Mouse (Mus musculus) adrenal gland, postnatal 4 days (tissue): Measurements from ENCODE around the gene Plekhn1. TPM values are rescaled to one million over a fixed set of nuclear protein-coding genes. Genes with fewer than 3 reads are reported as not detected.
A peak's percentile ranks its signal among the peaks of the same experiment; 100 is the strongest.

Experiments used
- DNase-seq, 2 experiments: peaks; one replicate each; pipeline ENCODE4 v3.0.0; 2021 to 2022; ENCODE audit warnings: low spot score in 2 of 2, mixed read lengths in 2 of 2
- total RNA-seq, 2 experiments: library from RNA; stranded (reverse); gene quantifications; 2 replicates each; pipeline ENCODE4 v1.2.3; 2021

The Plekhn1 gene
- total RNA-seq, 2 experiments from 2014 or later, result 26.9 to 27.8 TPM

DNA sequence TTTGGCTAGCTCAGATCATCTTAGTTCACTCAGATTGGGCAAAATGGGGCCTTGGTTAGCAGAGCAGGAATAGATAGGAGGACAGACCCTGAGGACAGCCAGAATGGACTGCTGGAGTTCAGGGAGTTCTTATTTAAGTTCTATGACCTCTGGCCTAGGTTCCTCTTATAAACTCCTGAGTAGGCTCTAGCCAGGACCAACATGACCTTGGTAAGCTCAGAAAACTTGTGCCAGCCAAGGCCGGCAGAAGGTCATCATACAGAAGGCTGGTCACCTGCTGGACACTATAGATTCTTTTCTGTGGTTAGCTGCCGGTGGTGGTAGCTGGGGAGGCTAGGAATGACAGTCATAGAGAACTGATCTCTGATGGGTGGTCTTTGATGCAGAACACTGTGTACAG is 18.5 kb downstream of the Plekhn1 start:
- no peak for DNase-seq

DNA sequence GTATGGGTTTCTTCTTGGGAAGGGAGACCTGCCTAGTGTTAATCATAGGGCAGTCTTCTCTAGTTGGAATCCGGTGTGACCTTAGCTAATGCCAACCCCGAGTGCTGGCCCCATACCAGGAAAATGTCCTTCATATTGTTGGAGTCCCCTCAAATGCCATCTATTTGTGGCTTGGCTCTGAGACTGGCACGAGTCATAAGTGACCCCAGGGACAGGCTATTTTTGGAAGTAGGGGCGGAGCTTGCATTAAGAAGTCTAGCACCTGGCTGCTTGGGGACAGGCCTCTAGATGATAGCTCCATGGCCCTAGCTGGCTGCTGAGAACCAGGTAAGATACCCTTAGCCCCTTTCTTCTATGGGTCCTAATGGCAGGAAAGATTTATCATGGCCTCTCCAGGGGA is 19.0 kb downstream of the Plekhn1 start, which contains the start of gene Perm1:
Perm1 (plus strand) TSS at position 220 of the 400 bp plus-strand sequence.
- DNase-seq, result peak in 1 of 2 experiments; percentile 57

DNA sequence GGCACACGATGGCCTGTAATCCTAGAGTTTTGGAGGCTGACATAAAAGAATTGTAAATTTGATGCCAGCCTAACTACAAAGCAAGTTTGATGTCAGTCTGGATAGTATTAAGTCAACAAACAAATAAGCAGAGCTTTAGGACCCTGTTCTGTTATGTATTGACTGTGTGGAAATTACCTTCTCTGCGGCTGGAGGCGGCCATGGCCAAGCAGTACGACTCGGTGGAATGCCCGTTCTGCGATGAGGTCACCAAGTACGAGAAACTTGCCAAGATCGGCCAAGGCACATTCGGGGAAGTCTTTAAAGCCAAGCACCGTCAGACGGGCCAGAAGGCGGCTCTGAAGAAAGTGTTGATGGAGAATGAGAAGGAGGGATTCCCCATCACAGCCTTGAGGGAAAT is 21.5 kb downstream of the Plekhn1 start:
- no peak for DNase-seq

DNA sequence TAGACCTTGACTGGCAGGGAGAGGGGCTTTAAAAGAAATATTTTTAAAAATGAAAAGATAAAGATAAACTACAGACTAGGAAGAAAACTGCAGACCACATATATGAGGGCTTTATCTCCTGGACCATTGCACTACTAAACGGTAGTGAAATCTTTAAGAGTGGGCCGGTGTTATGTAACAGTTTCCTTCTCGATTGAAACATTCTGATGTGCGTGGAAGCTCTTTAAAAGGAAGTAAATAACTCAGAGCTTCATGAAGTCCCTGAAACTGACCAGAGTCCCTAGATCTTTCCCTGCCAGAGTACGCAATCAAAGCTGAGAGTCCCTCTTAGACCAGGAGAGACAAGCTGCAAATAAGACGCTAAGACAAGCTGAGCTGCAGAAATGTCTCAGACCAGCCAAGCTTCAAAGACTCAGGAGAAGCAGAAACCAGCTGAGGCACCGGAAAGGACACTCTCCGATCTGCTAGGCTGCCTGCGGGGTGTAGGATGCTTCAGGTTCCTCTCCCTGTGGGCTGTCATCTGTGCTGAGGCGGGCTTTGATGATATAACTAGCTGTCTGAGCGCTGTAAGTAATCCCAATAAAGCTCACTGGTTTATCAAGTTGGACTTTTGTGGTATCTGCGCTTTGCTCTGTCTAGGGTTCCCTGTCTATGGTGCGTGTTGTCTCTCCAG is 24.6 kb downstream of the Plekhn1 start:
- DNase-seq, result no peak

DNA sequence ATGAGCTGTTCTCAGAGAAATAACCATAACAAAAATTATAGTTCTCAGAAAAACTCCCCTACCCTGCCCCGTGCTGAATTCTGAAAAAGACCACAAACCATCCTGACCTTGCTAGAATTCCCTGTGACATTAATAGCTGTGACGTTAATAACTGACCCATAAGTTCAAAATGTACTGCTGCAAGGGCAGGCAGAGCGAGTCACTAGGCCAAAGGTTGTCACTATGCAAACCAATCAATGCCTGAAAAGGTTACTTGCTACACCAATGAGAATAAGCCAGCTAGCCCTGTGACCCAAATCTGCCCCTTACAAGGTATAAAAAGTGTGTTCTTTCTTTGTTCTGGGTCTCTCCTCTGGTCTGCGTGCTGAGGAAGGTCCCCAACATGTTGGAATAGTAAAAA is 25.8 kb downstream of the Plekhn1 start:
- DNase-seq, result no peak

DNA sequence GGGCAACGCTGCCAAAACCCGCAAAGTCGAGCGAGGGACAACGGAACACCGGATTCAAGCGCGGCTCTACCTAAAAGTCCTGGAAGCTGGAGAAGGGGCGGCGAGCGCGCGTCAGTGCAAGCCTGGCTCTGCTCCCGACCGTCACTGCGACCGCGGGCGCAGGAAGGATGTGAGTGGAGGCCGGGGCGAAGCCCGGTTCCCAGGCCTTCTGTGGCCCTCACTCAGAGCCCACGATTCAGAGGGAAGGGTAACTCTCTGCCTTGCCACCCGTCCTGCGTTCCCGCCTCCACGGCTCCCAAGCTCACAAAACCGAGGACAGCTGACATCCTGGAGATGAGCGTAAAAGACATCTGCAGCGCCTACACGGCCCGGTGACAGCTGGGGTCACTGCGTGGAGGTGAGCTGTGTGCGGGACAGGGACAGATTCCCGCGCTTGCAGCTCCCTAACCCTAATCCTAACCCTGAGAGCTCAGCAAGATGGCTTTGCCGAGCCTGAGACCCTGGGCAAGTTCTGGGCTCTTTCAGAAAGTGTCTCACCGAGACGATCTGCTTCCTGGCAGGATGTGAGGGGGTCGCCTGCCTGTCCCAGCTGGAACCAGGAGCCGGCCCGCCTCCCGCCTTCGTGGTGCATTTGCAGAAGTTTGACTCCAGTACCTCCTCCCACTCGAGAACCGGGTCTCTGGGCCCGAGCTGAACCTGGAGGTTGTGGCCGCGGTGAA is 31.1 kb downstream of the Plekhn1 start:
- DNase-seq, result no peak

DNA sequence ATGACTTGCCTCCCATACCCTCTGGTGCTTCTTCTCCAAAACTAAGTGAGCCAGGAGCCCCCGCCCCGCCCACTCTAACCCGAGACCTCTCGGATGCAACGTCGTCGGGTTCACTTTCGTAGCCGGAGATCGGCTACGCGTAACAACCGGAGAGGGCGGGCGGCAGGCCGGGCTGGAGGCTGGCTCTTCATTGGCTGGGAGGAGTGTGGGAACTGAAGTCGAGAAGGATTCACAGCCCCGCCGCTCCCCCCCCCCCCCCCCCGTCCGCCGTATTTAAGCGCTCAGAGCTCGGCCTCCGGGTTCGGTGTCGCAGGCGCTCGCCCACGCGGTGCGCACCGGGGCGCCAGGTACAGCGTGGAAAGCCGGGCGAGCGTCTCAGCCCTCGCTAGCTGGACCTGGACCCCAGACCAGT is 31.6 kb downstream of the Plekhn1 start, which contains the start of gene AW011738:
AW011738 (plus strand) TSS at position 304 of the 412 bp plus-strand sequence.
- DNase-seq, result peak; percentile 31 to 41

DNA sequence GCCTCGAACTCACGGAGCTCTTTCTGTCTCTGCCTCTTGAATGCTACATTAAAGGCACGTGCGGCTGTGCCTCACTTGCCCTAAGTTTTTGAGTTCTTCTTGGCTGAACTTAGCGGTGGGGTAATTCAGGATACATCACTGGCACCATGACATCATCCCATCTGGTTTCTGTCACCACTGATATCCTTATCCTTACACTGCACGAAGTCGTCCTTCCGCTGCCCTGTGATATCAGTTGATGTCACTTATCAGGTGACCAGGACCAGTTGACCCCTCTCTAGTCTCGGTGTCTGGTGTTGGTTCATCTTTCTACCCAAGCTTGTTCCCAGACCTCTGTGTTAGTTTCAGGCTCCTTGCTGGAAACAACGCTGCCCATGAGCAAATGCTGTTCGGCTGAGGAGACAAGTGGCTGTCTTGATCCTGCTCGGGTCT is 32.2 kb downstream of the Plekhn1 start:
- no peak for DNase-seq

DNA sequence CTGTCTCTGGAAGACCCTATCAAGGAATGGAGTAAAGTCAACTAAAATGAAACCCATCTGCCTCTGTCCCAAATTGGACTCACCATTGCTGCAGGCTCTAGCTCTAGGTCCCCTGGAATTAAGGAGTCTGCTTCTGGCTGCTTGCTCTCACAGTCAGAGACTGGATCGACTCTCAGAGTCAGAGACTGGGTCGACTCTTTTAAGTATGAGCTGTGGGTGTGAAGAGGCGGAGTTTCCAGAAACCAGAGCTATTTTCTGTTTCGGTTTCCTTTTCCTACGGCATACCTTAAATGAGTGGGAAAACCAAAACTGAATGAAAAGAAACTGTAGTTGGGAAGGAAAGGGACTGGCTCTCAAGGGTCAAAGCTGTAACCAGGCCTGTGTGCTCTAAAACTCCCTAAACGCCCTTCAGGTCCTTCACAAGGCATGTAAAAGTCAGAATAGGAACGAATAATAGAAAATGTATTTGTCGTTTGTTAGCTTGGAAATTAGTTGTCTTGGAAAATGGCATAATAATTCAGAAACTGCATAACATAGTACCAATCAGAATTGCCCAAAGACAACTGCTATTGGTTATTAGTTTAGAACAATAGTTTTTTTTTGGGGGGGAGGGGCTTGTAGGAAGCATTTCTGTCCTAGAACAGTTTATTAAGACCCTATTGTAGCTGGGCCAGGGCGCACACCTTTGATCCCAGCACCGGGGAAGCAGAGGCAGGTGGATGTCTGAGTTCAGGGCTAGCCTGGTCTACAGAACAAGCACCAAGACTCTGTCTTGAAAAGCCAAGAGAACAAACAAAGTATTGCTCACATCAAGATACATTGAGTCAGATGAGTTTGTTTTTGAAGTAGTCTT is 33.8 kb downstream of the Plekhn1 start, which contains the start of gene Isg15:
Isg15 (minus strand) TSS at position 196 of the 853 bp plus-strand sequence.
- no peak for DNase-seq

DNA sequence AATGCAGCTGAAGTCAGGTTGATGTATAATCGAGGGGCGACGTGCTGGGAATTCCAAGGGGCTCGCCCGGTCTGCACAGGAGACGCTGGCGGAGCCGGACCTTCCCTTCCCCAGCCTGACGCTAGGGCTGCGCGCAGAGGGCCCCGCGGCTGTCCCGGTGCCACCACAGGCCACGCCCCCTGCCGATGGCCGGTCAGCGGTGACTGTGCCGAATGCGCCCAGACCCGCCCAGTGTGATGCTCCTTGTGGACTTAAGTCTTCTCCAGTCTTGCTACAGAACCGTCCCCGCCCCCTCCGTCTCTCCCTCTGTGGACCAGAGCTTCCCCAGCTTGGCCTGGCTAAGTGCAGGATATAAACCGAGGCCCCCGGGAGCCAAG is 36.8 kb downstream of the Plekhn1 start:
- DNase-seq, result peak; percentile 63 to 82

DNA sequence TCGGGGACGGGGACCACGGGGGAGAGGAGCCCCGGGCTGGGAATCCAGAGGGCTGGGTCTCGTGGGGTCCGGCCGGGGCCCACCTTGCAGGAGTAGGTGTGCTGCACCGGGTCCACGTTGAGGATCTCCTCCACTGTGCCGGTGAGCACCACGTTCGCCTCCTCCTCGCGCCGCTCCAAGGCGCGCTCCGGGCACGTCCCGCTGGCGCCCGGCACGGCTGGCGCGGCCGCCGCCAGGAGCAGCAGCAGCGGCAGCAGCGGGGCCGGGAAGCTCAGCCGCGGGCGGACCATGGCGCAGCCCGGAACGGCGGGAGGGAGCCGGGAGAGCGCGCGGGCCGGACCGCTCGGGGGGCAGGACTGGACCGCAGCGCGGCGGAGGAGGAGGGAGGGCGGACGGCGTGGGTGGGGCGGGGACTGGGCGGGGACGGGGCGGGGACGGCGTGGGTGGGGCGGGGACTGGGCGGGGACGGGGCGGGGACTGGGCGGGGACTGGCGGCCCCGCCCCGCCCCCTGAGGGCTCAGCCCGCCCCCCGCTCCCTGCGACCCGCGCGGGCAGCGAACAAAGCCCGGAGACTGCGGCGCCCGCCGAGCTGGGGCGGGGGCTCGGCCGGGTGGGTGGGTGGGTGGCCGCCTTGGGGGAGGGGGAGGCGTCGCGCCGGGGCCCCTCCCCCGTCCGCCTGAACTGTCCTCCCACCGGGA is 37.4 kb downstream of the Plekhn1 start, which contains the start of gene Agrn:
Agrn (minus strand) TSS at position 358 of the 698 bp plus-strand sequence.
- peak; percentile 41 to 52 for DNase-seq

DNA sequence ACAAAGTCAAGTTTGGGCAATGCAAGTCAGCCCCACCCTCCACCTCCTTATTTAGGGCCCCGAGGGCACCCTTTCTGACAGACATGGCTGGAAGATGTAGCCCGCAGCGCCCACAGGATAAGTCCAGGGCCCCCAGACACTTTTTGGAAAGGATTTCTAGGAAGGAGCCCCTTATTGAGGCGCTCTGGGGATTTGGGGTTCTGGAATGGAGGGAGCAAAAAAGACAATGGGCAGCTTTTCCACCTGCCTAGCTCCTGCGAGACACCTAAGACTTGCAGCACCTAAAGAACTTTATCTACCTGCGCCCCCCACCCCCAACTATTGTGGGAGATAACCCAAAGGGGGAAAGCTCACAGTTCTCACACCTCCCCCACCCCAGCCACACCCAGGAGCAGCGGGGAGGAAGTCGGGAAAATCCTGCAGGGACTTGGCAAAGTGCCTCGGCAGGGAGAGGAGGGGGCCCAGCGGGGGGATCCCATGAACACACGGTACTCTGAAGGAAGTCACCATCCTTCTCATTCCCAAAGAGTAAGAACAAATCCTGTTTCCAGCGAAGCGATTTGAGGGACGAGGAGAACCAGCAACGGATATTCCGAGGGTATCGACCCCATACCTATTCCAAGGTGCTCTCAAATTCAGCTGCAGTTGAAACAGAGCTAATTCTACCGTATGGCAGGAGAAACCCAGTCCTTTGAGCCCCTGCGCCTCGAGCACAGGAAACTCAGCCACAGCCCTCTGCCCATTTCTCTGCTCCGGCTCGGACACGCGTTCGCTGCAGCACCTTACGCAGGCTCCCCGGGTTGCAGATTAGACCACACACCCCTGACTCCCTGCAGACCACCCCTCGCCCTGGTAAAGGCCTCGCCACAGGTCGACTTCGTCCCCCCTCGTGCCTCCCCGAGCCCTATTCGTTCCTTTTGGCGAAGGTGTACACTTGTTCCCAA is 38.5 kb downstream of the Plekhn1 start:
- DNase-seq, result peak in 1 of 2 experiments; percentile 47

DNA sequence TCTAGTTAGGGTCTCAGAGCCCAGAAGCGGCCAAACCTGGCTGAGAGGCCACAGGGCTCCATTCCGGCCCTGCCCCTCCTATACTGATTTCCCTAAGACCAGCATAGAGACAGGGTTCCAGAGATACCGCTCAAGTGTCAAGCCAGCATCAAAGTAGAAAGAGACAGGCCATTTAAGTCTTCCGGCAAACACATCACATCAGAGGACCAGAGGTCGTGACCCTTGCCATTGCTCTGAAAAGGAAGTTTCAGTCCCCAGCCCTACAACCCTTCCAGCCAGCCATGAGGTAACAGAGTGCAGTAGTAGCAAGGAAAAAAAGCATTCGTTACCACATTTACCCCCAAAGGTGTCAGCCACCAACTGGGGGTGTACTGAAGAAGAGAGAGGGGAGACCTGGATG is 40.3 kb downstream of the Plekhn1 start:
- no peak for DNase-seq

DNA sequence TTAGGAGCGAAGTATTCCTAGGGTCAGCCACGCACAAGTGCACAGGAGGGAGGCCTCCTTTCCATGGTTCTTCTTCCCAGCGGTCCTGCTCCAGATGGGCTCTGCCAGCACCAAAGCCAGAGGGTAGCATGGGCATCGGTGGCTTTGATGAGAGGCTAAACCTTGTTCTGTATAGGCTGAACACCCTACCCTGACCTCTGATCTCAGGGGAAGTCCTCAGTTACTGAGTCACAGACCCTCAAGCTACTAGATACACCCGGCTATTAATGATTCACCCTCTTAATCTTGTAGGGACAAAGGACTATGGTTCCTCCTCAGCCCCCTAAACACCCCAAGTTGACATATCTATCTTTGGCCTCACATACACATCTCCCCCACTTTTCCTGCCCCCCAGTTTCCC is 40.8 kb downstream of the Plekhn1 start:
- no peak for DNase-seq

DNA sequence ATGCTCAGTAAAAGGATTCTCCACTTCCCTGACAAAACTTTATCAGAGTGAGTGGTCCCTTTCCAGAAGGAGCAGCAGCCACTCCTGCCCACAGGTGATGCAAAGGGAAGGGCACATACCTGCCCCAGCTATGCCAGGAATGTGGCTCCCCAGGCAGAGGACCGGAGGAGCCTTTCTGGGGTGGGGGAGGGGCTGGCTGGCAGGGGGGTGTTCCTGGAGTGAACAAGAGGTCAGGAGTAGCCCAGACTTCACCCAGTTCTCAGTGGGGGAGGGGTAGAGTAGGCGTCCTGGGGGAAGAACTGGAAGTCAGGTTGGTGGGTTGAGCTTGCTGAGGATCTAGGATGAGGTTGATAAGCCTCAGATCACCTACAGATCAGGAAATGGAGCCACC is 41.5 kb downstream of the Plekhn1 start:
- no peak for DNase-seq

DNA sequence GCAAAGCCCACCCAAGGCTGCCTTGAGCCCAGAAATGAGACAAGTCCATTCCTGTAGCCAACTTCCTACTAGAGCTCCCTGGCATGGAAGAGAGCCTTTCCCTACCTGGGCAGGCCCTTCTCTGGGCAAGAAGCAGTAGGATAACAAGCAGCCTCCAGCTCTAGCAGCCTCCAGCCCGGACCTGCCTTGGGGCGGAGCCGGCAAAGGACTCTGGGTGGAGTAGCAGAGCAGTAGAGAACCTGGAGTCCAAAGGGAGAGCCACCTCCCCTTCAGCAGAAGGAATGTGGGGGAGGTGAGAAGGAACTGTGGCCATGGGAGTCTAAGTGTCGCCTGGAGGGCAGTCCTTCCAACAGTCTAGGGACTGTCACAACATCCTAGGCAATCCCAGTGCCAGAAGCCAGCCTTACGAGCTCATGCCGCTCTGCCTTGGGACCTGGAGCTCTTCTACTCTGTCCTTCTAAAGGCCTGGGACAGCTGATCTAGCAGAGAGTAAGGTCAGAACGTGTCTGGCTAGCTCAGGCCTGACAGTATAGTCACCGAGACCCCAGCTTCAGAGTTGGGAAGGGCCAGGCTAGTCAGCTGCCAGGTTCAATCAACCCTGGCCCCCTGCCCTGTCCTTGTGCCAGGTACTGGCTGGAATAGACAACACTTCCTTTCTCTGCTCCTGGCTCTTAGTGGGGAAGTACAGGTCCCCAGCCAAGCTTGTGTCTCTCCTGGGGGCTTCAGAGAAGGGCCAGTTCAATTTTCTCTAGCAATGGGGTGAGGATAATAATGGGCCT is 42.0 kb downstream of the Plekhn1 start:
- DNase-seq, result no peak

DNA sequence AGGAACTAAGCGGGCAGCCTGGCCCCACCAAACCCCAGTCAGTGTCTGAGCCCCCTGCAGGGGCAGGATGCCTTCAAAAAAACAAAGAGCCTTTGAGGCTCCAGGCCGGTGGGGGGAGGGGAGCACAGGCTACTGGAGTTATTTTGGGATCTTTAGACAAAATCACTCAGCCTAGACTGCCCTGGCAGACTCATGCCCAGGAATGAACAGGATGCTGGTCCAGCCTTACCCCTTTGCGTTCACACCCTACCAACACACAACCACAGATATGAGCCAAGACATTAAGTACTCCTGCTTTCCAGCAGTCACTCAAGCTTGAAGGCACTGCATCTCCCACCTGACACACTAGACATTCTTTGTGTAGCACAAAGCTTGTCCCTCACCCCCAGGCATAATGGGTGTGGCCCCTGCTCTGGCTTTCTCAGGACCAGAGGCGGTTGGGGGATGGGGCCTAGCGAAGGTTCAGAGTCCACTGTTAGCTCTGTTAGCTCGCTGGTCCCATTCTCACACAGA is 45.8 kb downstream of the Plekhn1 start:
- DNase-seq, result no peak

DNA sequence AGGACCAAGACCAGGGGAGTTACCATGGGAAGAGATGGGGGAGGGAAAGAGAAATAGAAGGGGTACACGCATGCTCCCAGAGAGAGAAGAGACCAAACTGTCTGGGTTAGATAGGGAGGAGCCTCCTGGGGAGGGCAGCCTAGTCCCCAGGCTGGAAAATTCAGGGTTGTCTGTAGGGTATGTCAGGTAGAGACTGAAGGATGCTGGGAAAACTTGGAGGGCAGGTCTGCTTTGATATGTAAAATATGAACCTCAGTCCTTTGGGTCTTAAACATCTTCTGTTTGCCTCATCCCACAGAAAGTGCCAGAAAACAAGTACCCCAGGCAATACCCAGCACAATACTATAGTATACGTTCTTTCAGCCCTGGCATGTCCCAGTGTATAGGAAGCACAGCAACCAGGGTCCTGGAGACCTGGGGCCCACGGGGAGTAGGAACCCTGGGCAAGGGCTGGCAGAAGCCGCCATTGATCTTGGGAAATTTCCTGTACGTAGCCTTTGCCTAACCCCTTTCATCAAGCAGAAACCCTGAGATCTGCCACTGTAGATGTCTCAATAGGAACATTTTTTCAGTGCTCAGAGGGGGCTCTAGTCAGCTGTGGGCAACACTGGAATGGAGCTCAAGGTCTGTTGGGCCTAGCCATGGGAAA is 46.4 kb downstream of the Plekhn1 start:
- DNase-seq, result no peak
